Mouse (Mus musculus) C3H10T1/2 (cell line): ENCODE data around the gene Itpkb. TPM values are rescaled to one million over a fixed set of nuclear protein-coding genes. Genes with fewer than 3 reads are reported as not detected.

Experiments
- polyA plus RNA-seq, 2 experiments: library from polyadenylated mRNA; unstranded; fragments of >200 nt; fragmentation: generic; extraction: Trizol; gene quantifications; one replicate each; pipeline ENCODE4 v1.2.1; 2012; ENCODE audit warnings: missing spikeins in 2 of 2

Itpkb gene
- 10 to 100 TPM in 1 of 2 experiments, 1 to 10 TPM in 1; 3.2 to 25.0 TPM for polyA plus RNA-seq

GRCm38 (mm10) chr1:180330145-180330706 lies at the start of gene Itpkb:
Gene Itpkb (plus strand): TSS chr1:180330485.

Other genes with a start within 250 kb of the Itpkb start
- gene Coq8a, start 130.9 kb upstream of the Itpkb start, polyA plus RNA-seq: 1 to 10 TPM in 1 of 2 experiments, under 1 TPM in 1; 0.70 to 9.6 TPM
- 10 to 100 TPM in 1 of 2 experiments, 1 to 10 TPM in 1; 5.4 to 17.1 TPM for gene Psen2, start 67.0 kb upstream of the Itpkb start, polyA plus RNA-seq
- gene Stum, start 153.0 kb downstream of the Itpkb start, polyA plus RNA-seq: not detected
- 10 to 100 TPM; 19.9 to 29.9 TPM for gene Parp1, start 238.4 kb downstream of the Itpkb start, polyA plus RNA-seq